Mouse (Mus musculus) lung, postnatal 25 days (tissue): ENCODE measurements around the gene Pm20d2.
A peak's percentile ranks its signal among the peaks of the same experiment; 100 is the strongest.

Experiments
- DNase-seq: peaks from one replicate; pipeline ENCODE4 v3.0.0; 2022; ENCODE audit warnings: low spot score

The Pm20d2 gene

GRCm38 (mm10) chr4:33189735-33190036, at the start of gene Pm20d2:
Gene Pm20d2 (minus strand): TSS chr4:33189737.
- no peak for DNase-seq

GRCm38 (mm10) chr4:33230881-33231280, 41.3 kb upstream of the Pm20d2 start:
- DNase-seq, result no peak

GRCm38 (mm10) chr4:33229639-33230038, 40.1 kb upstream of the Pm20d2 start:
- no peak for DNase-seq

- DNase-seq, result no peak
These were observed 37.6 kb upstream of the Pm20d2 start for GRCm38 (mm10) chr4:33227164-33227563.

- no peak for DNase-seq
These were observed 34.6 kb upstream of the Pm20d2 start for GRCm38 (mm10) chr4:33224003-33224675.

- DNase-seq, result no peak
These were observed 32.3 kb upstream of the Pm20d2 start for GRCm38 (mm10) chr4:33221847-33222246.

GRCm38 (mm10) chr4:33208881-33209841, 19.6 kb upstream of the Pm20d2 start, which contains the start of gene Srsf12:
Gene Srsf12 (plus strand): TSS chr4:33208991.
- no peak for DNase-seq

- DNase-seq, result no peak
These were observed 18.0 kb upstream of the Pm20d2 start for GRCm38 (mm10) chr4:33207551-33207950.

GRCm38 (mm10) chr4:33204682-33205081, 15.1 kb upstream of the Pm20d2 start:
- peak; percentile 22 for DNase-seq

- DNase-seq, result no peak
These were observed 8.6 kb upstream of the Pm20d2 start for GRCm38 (mm10) chr4:33198117-33198516.

GRCm38 (mm10) chr4:33188781-33189734, 479 bp downstream of the Pm20d2 start:
- DNase-seq, result peak; percentile 79

GRCm38 (mm10) chr4:33188164-33188563, 1.4 kb downstream of the Pm20d2 start:
- peak; percentile 10 for DNase-seq

- DNase-seq, result no peak
These were observed 6.1 kb downstream of the Pm20d2 start for GRCm38 (mm10) chr4:33183477-33183876.

- no peak for DNase-seq
These were observed 37.2 kb downstream of the Pm20d2 start for GRCm38 (mm10) chr4:33152087-33153038.

GRCm38 (mm10) chr4:33149150-33149549, 40.4 kb downstream of the Pm20d2 start:
- no peak for DNase-seq

GRCm38 (mm10) chr4:33147825-33148224, 41.7 kb downstream of the Pm20d2 start:
- peak; percentile 28 for DNase-seq

- DNase-seq, result no peak
These were observed 42.8 kb downstream of the Pm20d2 start for GRCm38 (mm10) chr4:33146679-33147291.

GRCm38 (mm10) chr4:33132221-33132620, 57.3 kb downstream of the Pm20d2 start, which contains the start of gene Gabrr1:
Gene Gabrr1 (plus strand): TSS chr4:33132521.
- no peak for DNase-seq

GRCm38 (mm10) chr4:33125409-33126084, 64.0 kb downstream of the Pm20d2 start:
- DNase-seq, result no peak

- peak; percentile 32 for DNase-seq
These were observed 65.0 kb downstream of the Pm20d2 start for GRCm38 (mm10) chr4:33124493-33124892.
